Mouse (Mus musculus): ENCODE results near the gene Ulk3. TPM values are rescaled to one million over a fixed set of nuclear protein-coding genes. Genes with fewer than 3 reads are reported as not detected.
A peak's percentile ranks its signal among the peaks of the same experiment; 100 is the strongest.

Ulk3 gene
- polyA plus RNA-seq, 1 experiment from 2014 or later = 17.9 TPM

DNA sequence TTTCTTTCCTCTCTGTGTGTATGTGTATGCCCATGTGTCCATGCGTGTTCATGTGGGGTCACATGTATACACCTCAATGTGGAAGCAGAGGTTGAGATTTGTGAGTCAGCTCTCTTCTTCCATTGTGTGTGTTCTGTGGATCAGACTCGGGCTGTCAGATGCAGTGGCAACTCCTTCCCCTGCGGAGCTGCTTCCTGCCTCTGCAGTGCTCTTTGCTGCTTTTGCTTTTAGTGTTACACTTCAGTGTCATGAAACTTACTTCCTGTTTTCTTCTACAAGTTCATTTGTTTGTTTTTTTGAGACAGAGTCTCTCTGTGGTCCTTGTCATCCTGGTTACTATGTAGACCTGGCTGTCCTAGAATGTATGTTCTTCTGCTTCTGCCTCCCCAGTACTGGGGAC is 4.3 kb upstream of the Ulk3 start:
- ATAC-seq (replicated peaks; ENCODE audit: extremely low read depth, insufficient read depth, low FRiP score) = no peak
- H3K9ac ChIP-seq (ENCODE audit: low read length) = no peak overlapping the region
- H3K9me3 ChIP-seq (replicated peaks; ENCODE audit: control insufficient read depth, low read length) = no peaks in the 10 kb centered on the region
- no peak overlapping the region for H3K4me3 ChIP-seq (ENCODE audit: low read length)
- no peaks in the 10 kb centered on the region for H3K27me3 ChIP-seq (ENCODE audit: control insufficient read depth, insufficient read depth, low read length)
- WGBS = 73% methylated on average over 3 of the region's 3 CpGs
- H3K4me1 ChIP-seq (ENCODE audit: control insufficient read depth, insufficient read depth, low read length) = peaks cover 8% of the 10 kb centered on the region; the same call in 1 of the 2 replicates
- H3K4me2 ChIP-seq (ENCODE audit: low read depth, low read length) = no peak overlapping the region
- no peak overlapping the region for H3K27ac ChIP-seq (ENCODE audit: low read length)
- peaks cover 37% of the 10 kb centered on the region for H3K36me3 ChIP-seq (ENCODE audit: control insufficient read depth, insufficient read depth)

- WGBS = 31% methylated on average over 5 of the region's 5 CpGs
- no peaks in the 10 kb centered on the region for H3K9me3 ChIP-seq (replicated peaks; ENCODE audit: control insufficient read depth, low read length)
- no peak overlapping the region for H3K9ac ChIP-seq (ENCODE audit: low read length)
- H3K27me3 ChIP-seq (ENCODE audit: control insufficient read depth, insufficient read depth, low read length) = no peaks in the 10 kb centered on the region
- no peak overlapping the region for H3K4me2 ChIP-seq (ENCODE audit: low read depth, low read length)
- peaks cover 11% of the 10 kb centered on the region; the same call in 1 of the 2 replicates for H3K4me1 ChIP-seq (ENCODE audit: control insufficient read depth, insufficient read depth, low read length)
- H3K27ac ChIP-seq (ENCODE audit: low read length) = no peak overlapping the region
- no peak overlapping the region for H3K4me3 ChIP-seq (ENCODE audit: low read length)
- H3K36me3 ChIP-seq (ENCODE audit: control insufficient read depth, insufficient read depth) = peaks cover 18% of the 10 kb centered on the region
- no peak for ATAC-seq (replicated peaks; ENCODE audit: extremely low read depth, insufficient read depth, low FRiP score)
Observed at GRCm38 (mm10) chr9:57590726-57591125, 1.5 kb downstream of the Ulk3 start.

GRCm38 (mm10) chr9:57593454-57594173 is 4.4 kb downstream of the Ulk3 start:
- Histone ChIP-seq H3K9ac (ENCODE audit: low read length) (no peak overlapping the region), H3K36me3 (ENCODE audit: control insufficient read depth, insufficient read depth) (peaks cover 13% of the 10 kb centered on the region), H3K4me2 (ENCODE audit: low read depth, low read length) (no peak overlapping the region), H3K27ac (ENCODE audit: low read length) (no peak overlapping the region), H3K4me3 (ENCODE audit: low read length) (no peak overlapping the region), H3K27me3 (ENCODE audit: control insufficient read depth, insufficient read depth, low read length) (no peaks in the 10 kb centered on the region), H3K9me3 (replicated peaks; ENCODE audit: control insufficient read depth, low read length) (no peaks in the 10 kb centered on the region), H3K4me1 (ENCODE audit: control insufficient read depth, insufficient read depth, low read length) (peaks cover 9% of the 10 kb centered on the region; the same call in 1 of the 2 replicates)
- ATAC-seq (replicated peaks; ENCODE audit: extremely low read depth, insufficient read depth, low FRiP score) = no peak
- 51% methylated on average over 12 of the region's 12 CpGs for WGBS

- no peak overlapping the region for H3K4me3 ChIP-seq (ENCODE audit: low read length)
- H3K27me3 ChIP-seq (ENCODE audit: control insufficient read depth, insufficient read depth, low read length) = no peaks in the 10 kb centered on the region
- H3K36me3 ChIP-seq (ENCODE audit: control insufficient read depth, insufficient read depth) = peaks cover 13% of the 10 kb centered on the region
- no peak for ATAC-seq (replicated peaks; ENCODE audit: extremely low read depth, insufficient read depth, low FRiP score)
- no peaks in the 10 kb centered on the region for H3K9me3 ChIP-seq (replicated peaks; ENCODE audit: control insufficient read depth, low read length)
- WGBS = 53% methylated on average over 9 of the region's 9 CpGs
- no peak overlapping the region for H3K4me2 ChIP-seq (ENCODE audit: low read depth, low read length)
- H3K4me1 ChIP-seq (ENCODE audit: control insufficient read depth, insufficient read depth, low read length) = peaks cover 4% of the 10 kb centered on the region; the same call in 1 of the 2 replicates
- no peak overlapping the region for H3K9ac ChIP-seq (ENCODE audit: low read length)
- no peak overlapping the region for H3K27ac ChIP-seq (ENCODE audit: low read length)
Observed at GRCm38 (mm10) chr9:57594174-57594509, 4.9 kb downstream of the Ulk3 start.

GRCm38 (mm10) chr9:57597265-57597664 is 8.0 kb downstream of the Ulk3 start:
- Histone ChIP-seq H3K4me3 (ENCODE audit: low read length) (no peak overlapping the region), H3K4me2 (ENCODE audit: low read depth, low read length) (no peak overlapping the region), H3K4me1 (ENCODE audit: control insufficient read depth, insufficient read depth, low read length) (peaks cover 20% of the 10 kb centered on the region), H3K9ac (ENCODE audit: low read length) (no peak overlapping the region), H3K9me3 (replicated peaks; ENCODE audit: control insufficient read depth, low read length) (no peaks in the 10 kb centered on the region), H3K27ac (ENCODE audit: low read length) (no peak overlapping the region), H3K36me3 (ENCODE audit: control insufficient read depth, insufficient read depth) (peaks cover 12% of the 10 kb centered on the region), H3K27me3 (ENCODE audit: control insufficient read depth, insufficient read depth, low read length) (no peaks in the 10 kb centered on the region)
- 83% methylated on average over 8 of the region's 8 CpGs for WGBS
- no peak for ATAC-seq (replicated peaks; ENCODE audit: extremely low read depth, insufficient read depth, low FRiP score)

DNA sequence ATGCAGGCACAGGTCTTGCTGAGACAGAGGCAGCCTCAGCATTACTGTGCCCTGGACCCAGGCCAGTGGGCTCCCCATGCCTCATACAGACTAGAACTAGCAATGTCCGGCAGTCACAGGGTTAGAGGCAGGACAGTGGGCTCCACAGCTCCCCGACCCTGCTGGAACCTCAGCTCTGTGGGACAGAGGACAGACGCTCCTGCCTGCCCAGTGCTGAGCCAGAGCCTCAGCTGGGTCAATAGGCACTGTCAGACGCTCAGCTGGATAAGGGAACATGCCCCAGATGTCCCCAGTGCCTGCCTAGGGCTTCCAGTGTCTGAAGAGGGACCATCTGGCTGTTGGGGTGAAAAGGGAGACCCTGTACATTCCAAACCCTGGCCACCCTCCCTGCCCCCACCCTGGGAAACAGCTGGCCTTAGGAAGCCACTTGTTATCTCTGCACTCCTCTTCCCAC is 8.7 kb downstream of the Ulk3 start:
- Histone ChIP-seq H3K9me3 (replicated peaks; ENCODE audit: control insufficient read depth, low read length) (no peaks in the 10 kb centered on the region), H3K36me3 (ENCODE audit: control insufficient read depth, insufficient read depth) (peaks cover 8% of the 10 kb centered on the region; the same call in 1 of the 2 replicates), H3K9ac (ENCODE audit: low read length) (no peak overlapping the region), H3K27ac (ENCODE audit: low read length) (no peak overlapping the region), H3K4me2 (ENCODE audit: low read depth, low read length) (no peak overlapping the region), H3K4me3 (ENCODE audit: low read length) (no peak overlapping the region), H3K27me3 (ENCODE audit: control insufficient read depth, insufficient read depth, low read length) (no peaks in the 10 kb centered on the region), H3K4me1 (ENCODE audit: control insufficient read depth, insufficient read depth, low read length) (peaks cover 20% of the 10 kb centered on the region)
- ATAC-seq (replicated peaks; ENCODE audit: extremely low read depth, insufficient read depth, low FRiP score) = no peak
- 19% methylated on average over 4 of the region's 4 CpGs for WGBS

DNA sequence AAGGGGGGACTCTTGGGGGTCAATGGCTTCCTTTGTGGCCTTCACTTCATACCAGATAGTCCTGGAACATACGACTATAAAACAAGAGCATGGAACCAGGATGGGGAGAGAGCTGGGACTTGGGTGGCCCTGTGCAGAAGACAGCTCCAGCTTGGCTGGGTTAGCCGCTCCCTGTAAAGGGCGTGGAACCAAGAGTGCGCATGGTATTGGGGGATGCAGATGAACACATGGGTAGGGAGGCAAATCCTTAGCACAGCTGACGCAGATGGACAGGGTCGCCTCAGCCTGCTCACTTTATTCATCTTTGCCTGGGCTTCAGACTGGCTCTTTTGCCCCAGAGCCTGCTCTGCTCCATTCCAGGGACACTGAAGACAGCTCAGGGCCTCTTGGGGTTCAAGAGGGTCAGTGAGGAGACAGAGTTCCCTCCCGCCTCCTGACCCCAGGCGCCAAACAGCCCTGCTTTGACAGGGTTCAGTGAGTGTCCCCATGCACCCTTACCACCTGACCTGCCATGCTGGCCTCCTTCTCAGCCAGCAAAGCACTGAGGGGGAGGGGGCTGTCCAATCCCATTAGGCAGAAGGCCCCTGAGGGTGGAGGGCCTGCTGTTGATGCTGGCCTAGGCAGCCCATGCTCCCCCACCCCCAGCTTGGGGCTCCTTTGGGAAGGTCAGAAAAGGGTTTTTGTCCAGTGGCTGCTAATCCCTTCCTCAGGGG is 9.8 kb downstream of the Ulk3 start:
- H3K27ac ChIP-seq (ENCODE audit: low read length) = no peak overlapping the region
- ATAC-seq (replicated peaks; ENCODE audit: extremely low read depth, insufficient read depth, low FRiP score) = no peak
- H3K27me3 ChIP-seq (ENCODE audit: control insufficient read depth, insufficient read depth, low read length) = peaks cover 3% of the 10 kb centered on the region; the same call in 1 of the 2 replicates
- no peaks in the 10 kb centered on the region for H3K9me3 ChIP-seq (replicated peaks; ENCODE audit: control insufficient read depth, low read length)
- H3K36me3 ChIP-seq (ENCODE audit: control insufficient read depth, insufficient read depth) = peaks cover 8% of the 10 kb centered on the region; the same call in 1 of the 2 replicates
- 68% methylated on average over 8 of the region's 8 CpGs for WGBS
- H3K9ac ChIP-seq (ENCODE audit: low read length) = no peak overlapping the region
- H3K4me1 ChIP-seq (ENCODE audit: control insufficient read depth, insufficient read depth, low read length) = peaks cover 20% of the 10 kb centered on the region
- no peak overlapping the region for H3K4me2 ChIP-seq (ENCODE audit: low read depth, low read length)
- H3K4me3 ChIP-seq (ENCODE audit: low read length) = no peak overlapping the region

GRCm38 (mm10) chr9:57600620-57601352 is 11.5 kb downstream of the Ulk3 start:
- peaks cover 20% of the 10 kb centered on the region for H3K4me1 ChIP-seq (ENCODE audit: control insufficient read depth, insufficient read depth, low read length)
- no peak overlapping the region for H3K27ac ChIP-seq (ENCODE audit: low read length)
- H3K36me3 ChIP-seq (ENCODE audit: control insufficient read depth, insufficient read depth) = no peaks in the 10 kb centered on the region
- WGBS = 7% methylated on average over 3 of the region's 3 CpGs
- no peaks in the 10 kb centered on the region for H3K9me3 ChIP-seq (replicated peaks; ENCODE audit: control insufficient read depth, low read length)
- peaks cover 11% of the 10 kb centered on the region for H3K27me3 ChIP-seq (ENCODE audit: control insufficient read depth, insufficient read depth, low read length)
- H3K9ac ChIP-seq (ENCODE audit: low read length) = no peak overlapping the region
- no peak overlapping the region for H3K4me3 ChIP-seq (ENCODE audit: low read length)
- peak; percentile 56 for ATAC-seq (replicated peaks; ENCODE audit: extremely low read depth, insufficient read depth, low FRiP score)
- H3K4me2 ChIP-seq (ENCODE audit: low read depth, low read length) = no peak overlapping the region

- peaks cover 15% of the 10 kb centered on the region for H3K27me3 ChIP-seq (ENCODE audit: control insufficient read depth, insufficient read depth, low read length)
- H3K9me3 ChIP-seq (replicated peaks; ENCODE audit: control insufficient read depth, low read length) = no peaks in the 10 kb centered on the region
- no peaks in the 10 kb centered on the region for H3K36me3 ChIP-seq (ENCODE audit: control insufficient read depth, insufficient read depth)
- WGBS = 11% methylated on average over 2 of the region's 2 CpGs
- no peak overlapping the region for H3K4me3 ChIP-seq (ENCODE audit: low read length)
- H3K4me2 ChIP-seq (ENCODE audit: low read depth, low read length) = no peak overlapping the region
- H3K4me1 ChIP-seq (ENCODE audit: control insufficient read depth, insufficient read depth, low read length) = peaks cover 20% of the 10 kb centered on the region
- no peak overlapping the region for H3K9ac ChIP-seq (ENCODE audit: low read length)
- ATAC-seq (replicated peaks; ENCODE audit: extremely low read depth, insufficient read depth, low FRiP score) = no peak
- no peak overlapping the region for H3K27ac ChIP-seq (ENCODE audit: low read length)
Observed at GRCm38 (mm10) chr9:57601353-57601706, 12.1 kb downstream of the Ulk3 start.
